Mouse (Mus musculus): Measurements from ENCODE around the gene Nol10. TPM values are rescaled to one million over a fixed set of nuclear protein-coding genes. Genes with fewer than 3 reads are reported as not detected.
"Not testable (repeated sequence)": the region's sequence is repeated elsewhere in the genome, so short reads cannot be mapped to it uniquely, and the experiment has no call there.

Nol10 gene
- polyA plus RNA-seq, 1 experiment from 2014 or later: 32.8 TPM

- DNase-seq (ENCODE audit: low spot score, missing footprints) (no peak), ATAC-seq (ENCODE audit: low FRiP score) (no peak)
- Histone ChIP-seq H3K36me3 (ENCODE audit: control insufficient read depth, insufficient read depth, low read length) (no peaks in the 10 kb centered on the region), H3K27me3 (ENCODE audit: control insufficient read depth, insufficient read depth, low read length) (no peaks in the 10 kb centered on the region), H3K4me3 (ENCODE audit: low read depth, low read length) (no peak overlapping the region), H3K4me1 (ENCODE audit: control insufficient read depth, insufficient read depth, low read length) (no peaks in the 10 kb centered on the region), H3K9ac (ENCODE audit: low read length) (no peak overlapping the region), H3K4me2 (no peak overlapping the region), H3K9me3 (ENCODE audit: control insufficient read depth, low read length) (no peaks in the 10 kb centered on the region), H3K27ac (ENCODE audit: low read depth, low read length) (no peak overlapping the region)
- 86% methylated on average over 7 of the region's 7 CpGs for WGBS
Measured at GRCm38 (mm10) chr12:17469869-17470268, 121.6 kb downstream of the Nol10 start.

GRCm38 (mm10) chr12:17470528-17470927 lies 122.3 kb downstream of the Nol10 start:
- not testable (repeated sequence) for H3K27me3 ChIP-seq (ENCODE audit: control insufficient read depth, insufficient read depth, low read length); H3K4me3 ChIP-seq (ENCODE audit: low read depth, low read length); H3K36me3 ChIP-seq (ENCODE audit: control insufficient read depth, insufficient read depth, low read length); DNase-seq (ENCODE audit: low spot score, missing footprints); H3K9ac ChIP-seq (ENCODE audit: low read length); H3K27ac ChIP-seq (ENCODE audit: low read depth, low read length); H3K4me2 ChIP-seq; H3K4me1 ChIP-seq (ENCODE audit: control insufficient read depth, insufficient read depth, low read length); H3K9me3 ChIP-seq (ENCODE audit: control insufficient read depth, low read length); ATAC-seq (ENCODE audit: low FRiP score)

GRCm38 (mm10) chr12:17471405-17471804 lies 123.1 kb downstream of the Nol10 start:
- 96% methylated on average over 1 of the region's 1 CpGs for WGBS
- Histone ChIP-seq H3K4me2 (no peak overlapping the region), H3K36me3 (ENCODE audit: control insufficient read depth, insufficient read depth, low read length) (no peaks in the 10 kb centered on the region), H3K9me3 (ENCODE audit: control insufficient read depth, low read length) (no peaks in the 10 kb centered on the region), H3K9ac (ENCODE audit: low read length) (no peak overlapping the region), H3K27me3 (ENCODE audit: control insufficient read depth, insufficient read depth, low read length) (no peaks in the 10 kb centered on the region), H3K4me1 (ENCODE audit: control insufficient read depth, insufficient read depth, low read length) (no peaks in the 10 kb centered on the region), H3K4me3 (ENCODE audit: low read depth, low read length) (no peak overlapping the region), H3K27ac (ENCODE audit: low read depth, low read length) (no peak overlapping the region)
- ATAC-seq (ENCODE audit: low FRiP score) (no peak), DNase-seq (ENCODE audit: low spot score, missing footprints) (no peak)

GRCm38 (mm10) chr12:17473128-17473527 lies 124.9 kb downstream of the Nol10 start:
- Histone ChIP-seq H3K9me3 (ENCODE audit: control insufficient read depth, low read length) (no peaks in the 10 kb centered on the region), H3K27ac (ENCODE audit: low read depth, low read length) (no peak overlapping the region), H3K27me3 (ENCODE audit: control insufficient read depth, insufficient read depth, low read length) (no peaks in the 10 kb centered on the region), H3K4me3 (ENCODE audit: low read depth, low read length) (no peak overlapping the region), H3K9ac (ENCODE audit: low read length) (no peak overlapping the region), H3K36me3 (ENCODE audit: control insufficient read depth, insufficient read depth, low read length) (no peaks in the 10 kb centered on the region), H3K4me2 (no peak overlapping the region), H3K4me1 (ENCODE audit: control insufficient read depth, insufficient read depth, low read length) (no peaks in the 10 kb centered on the region)
- 96% methylated on average over 3 of the region's 3 CpGs for WGBS
- ATAC-seq (ENCODE audit: low FRiP score) (no peak), DNase-seq (ENCODE audit: low spot score, missing footprints) (no peak)

GRCm38 (mm10) chr12:17473862-17474261 lies 125.6 kb downstream of the Nol10 start:
- no peak overlapping the region for H3K4me3 ChIP-seq (ENCODE audit: low read depth, low read length)
- no peaks in the 10 kb centered on the region for H3K27me3 ChIP-seq (ENCODE audit: control insufficient read depth, insufficient read depth, low read length)
- no peak overlapping the region for H3K9ac ChIP-seq (ENCODE audit: low read length)
- H3K9me3 ChIP-seq (ENCODE audit: control insufficient read depth, low read length): no peaks in the 10 kb centered on the region
- H3K4me1 ChIP-seq (ENCODE audit: control insufficient read depth, insufficient read depth, low read length): no peaks in the 10 kb centered on the region
- ATAC-seq (ENCODE audit: low FRiP score) (no peak), DNase-seq (ENCODE audit: low spot score, missing footprints) (no peak)
- no peaks in the 10 kb centered on the region for H3K36me3 ChIP-seq (ENCODE audit: control insufficient read depth, insufficient read depth, low read length)
- 91% methylated on average over 3 of the region's 3 CpGs for WGBS
- no peak overlapping the region for H3K4me2 ChIP-seq
- no peak overlapping the region for H3K27ac ChIP-seq (ENCODE audit: low read depth, low read length)

- H3K36me3 ChIP-seq (ENCODE audit: control insufficient read depth, insufficient read depth, low read length): no peaks in the 10 kb centered on the region
- H3K27ac ChIP-seq (ENCODE audit: low read depth, low read length): no peak overlapping the region
- no peaks in the 10 kb centered on the region for H3K9me3 ChIP-seq (ENCODE audit: control insufficient read depth, low read length)
- no peak for ATAC-seq (ENCODE audit: low FRiP score)
- no peaks in the 10 kb centered on the region for H3K27me3 ChIP-seq (ENCODE audit: control insufficient read depth, insufficient read depth, low read length)
- DNase-seq (ENCODE audit: low spot score, missing footprints): no peak
- H3K4me2 ChIP-seq: no peak overlapping the region
- no peak overlapping the region for H3K4me3 ChIP-seq (ENCODE audit: low read depth, low read length)
- 60% methylated on average over 4 of the region's 4 CpGs for whole genome bisulfite sequencing
- H3K4me1 ChIP-seq (ENCODE audit: control insufficient read depth, insufficient read depth, low read length): no peaks in the 10 kb centered on the region
- no peak overlapping the region for H3K9ac ChIP-seq (ENCODE audit: low read length)
Measured at GRCm38 (mm10) chr12:17474681-17475080, 126.4 kb downstream of the Nol10 start.

GRCm38 (mm10) chr12:17475146-17475545 lies 126.9 kb downstream of the Nol10 start:
- H3K4me3 ChIP-seq (ENCODE audit: low read depth, low read length): no peak overlapping the region
- no peak for ATAC-seq (ENCODE audit: low FRiP score)
- 85% methylated on average over 4 of the region's 4 CpGs for WGBS
- DNase-seq (ENCODE audit: low spot score, missing footprints): no peak
- H3K27me3 ChIP-seq (ENCODE audit: control insufficient read depth, insufficient read depth, low read length): no peaks in the 10 kb centered on the region
- no peaks in the 10 kb centered on the region for H3K36me3 ChIP-seq (ENCODE audit: control insufficient read depth, insufficient read depth, low read length)
- no peak overlapping the region for H3K4me2 ChIP-seq
- no peaks in the 10 kb centered on the region for H3K4me1 ChIP-seq (ENCODE audit: control insufficient read depth, insufficient read depth, low read length)
- H3K9ac ChIP-seq (ENCODE audit: low read length): no peak overlapping the region
- H3K27ac ChIP-seq (ENCODE audit: low read depth, low read length): no peak overlapping the region
- H3K9me3 ChIP-seq (ENCODE audit: control insufficient read depth, low read length): no peaks in the 10 kb centered on the region

GRCm38 (mm10) chr12:17478196-17478595 lies 129.9 kb downstream of the Nol10 start:
- no peak overlapping the region for H3K27ac ChIP-seq (ENCODE audit: low read depth, low read length)
- H3K4me1 ChIP-seq (ENCODE audit: control insufficient read depth, insufficient read depth, low read length): no peaks in the 10 kb centered on the region
- no peaks in the 10 kb centered on the region for H3K36me3 ChIP-seq (ENCODE audit: control insufficient read depth, insufficient read depth, low read length)
- H3K9me3 ChIP-seq (ENCODE audit: control insufficient read depth, low read length): no peaks in the 10 kb centered on the region
- no peak overlapping the region for H3K4me3 ChIP-seq (ENCODE audit: low read depth, low read length)
- no peaks in the 10 kb centered on the region for H3K27me3 ChIP-seq (ENCODE audit: control insufficient read depth, insufficient read depth, low read length)
- no peak overlapping the region for H3K4me2 ChIP-seq
- no peak for DNase-seq (ENCODE audit: low spot score, missing footprints)
- ATAC-seq (ENCODE audit: low FRiP score): no peak
- H3K9ac ChIP-seq (ENCODE audit: low read length): no peak overlapping the region
- WGBS: 88% methylated on average over 12 of the region's 12 CpGs

- H3K4me2 ChIP-seq: no peak overlapping the region
- no peak overlapping the region for H3K27ac ChIP-seq (ENCODE audit: low read depth, low read length)
- no peaks in the 10 kb centered on the region for H3K27me3 ChIP-seq (ENCODE audit: control insufficient read depth, insufficient read depth, low read length)
- no peaks in the 10 kb centered on the region for H3K4me1 ChIP-seq (ENCODE audit: control insufficient read depth, insufficient read depth, low read length)
- DNase-seq (ENCODE audit: low spot score, missing footprints) (no peak), ATAC-seq (ENCODE audit: low FRiP score) (no peak)
- H3K4me3 ChIP-seq (ENCODE audit: low read depth, low read length): no peak overlapping the region
- H3K36me3 ChIP-seq (ENCODE audit: control insufficient read depth, insufficient read depth, low read length): no peaks in the 10 kb centered on the region
- no peak overlapping the region for H3K9ac ChIP-seq (ENCODE audit: low read length)
- 93% methylated on average over 2 of the region's 2 CpGs for WGBS
- H3K9me3 ChIP-seq (ENCODE audit: control insufficient read depth, low read length): no peaks in the 10 kb centered on the region
Measured at GRCm38 (mm10) chr12:17478856-17479255, 130.6 kb downstream of the Nol10 start.

All from midbrain, embryonic 11.5 days (tissue).